Mouse (Mus musculus) myocyte (in vitro differentiated cells): ENCODE results near the gene 0610010K14Rik. TPM values are rescaled to one million over a fixed set of nuclear protein-coding genes. Genes with fewer than 3 reads are reported as not detected.

Source experiments
- H3K27me3 ChIP-seq: one replicate; pipeline ENCODE4 v1.6.1; 2011; ENCODE audit not compliant: control insufficient read depth, insufficient read depth, insufficient read length
- H3K36me3 ChIP-seq: one replicate; pipeline ENCODE4 v1.6.1; 2011; ENCODE audit not compliant: control insufficient read depth, insufficient read depth
- H3K4me2 ChIP-seq: one replicate; pipeline ENCODE4 v1.6.1; 2011; ENCODE audit warnings: low read depth, control low read depth
- H3K4me3 ChIP-seq: one replicate; pipeline ENCODE4 v1.5.1; 2011; ENCODE audit warnings: mild to moderate bottlenecking, control low read depth, moderate library complexity
- H3K79me2 ChIP-seq: one replicate; pipeline ENCODE4 v1.6.1; 2011; ENCODE audit not compliant: control insufficient read depth, insufficient read depth
- H3ac ChIP-seq: one replicate; pipeline ENCODE4 v1.6.1; 2011; ENCODE audit not compliant: control insufficient read depth, insufficient read length
- CEBPB ChIP-seq: IDR thresholded peaks from 2 replicates; pipeline ENCODE4 v1.6.1; 2011; ENCODE audit warnings: mild to moderate bottlenecking, moderate library complexity; ENCODE audit not compliant: poor library complexity, insufficient read depth, severe bottlenecking
- E2F4 ChIP-seq: IDR thresholded peaks from one replicate; pipeline ENCODE4 v1.6.1; 2011; ENCODE audit warnings: mild to moderate bottlenecking, control low read depth, moderate library complexity; ENCODE audit not compliant: insufficient read depth
- MAX ChIP-seq: IDR thresholded peaks from one replicate; pipeline ENCODE4 v1.6.1; 2011; ENCODE audit warnings: low read depth, mild to moderate bottlenecking, control low read depth
- MYOD1 ChIP-seq, 3 experiments: IDR thresholded peaks; one replicate each; pipeline ENCODE4 v1.6.1; 2011; ENCODE audit warnings: control low read depth in 2 of 3, low read depth in 2 of 3, mild to moderate bottlenecking in 2 of 3, moderate library complexity in 1 of 3; ENCODE audit not compliant: insufficient read length in 2 of 3, control insufficient read depth in 1 of 3
- MYOG ChIP-seq, 3 experiments: IDR thresholded peaks; one replicate each; pipeline ENCODE4 v1.6.1; 2011; ENCODE audit warnings: control low read depth in 2 of 3, low read depth in 2 of 3, mild to moderate bottlenecking in 2 of 3; ENCODE audit not compliant: insufficient read length in 2 of 3, control insufficient read depth in 1 of 3, insufficient read depth in 1 of 3
- POLR2A ChIP-seq: IDR thresholded peaks from one replicate; pipeline ENCODE4 v1.6.1; 2011; ENCODE audit warnings: low read depth, mild to moderate bottlenecking, control low read depth, moderate library complexity; ENCODE audit not compliant: insufficient read length
- POLR2AphosphoS2 ChIP-seq: IDR thresholded peaks from one replicate; pipeline ENCODE4 v1.6.1; 2011; ENCODE audit warnings: low read depth, control low read depth; ENCODE audit not compliant: insufficient read length
- REST ChIP-seq: IDR thresholded peaks from one replicate; pipeline ENCODE4 v1.6.1; 2011; ENCODE audit warnings: mild to moderate bottlenecking, control low read depth, moderate library complexity; ENCODE audit not compliant: insufficient read depth, insufficient read length
- SRF ChIP-seq: IDR thresholded peaks from one replicate; pipeline ENCODE4 v1.6.1; 2011; ENCODE audit warnings: low read depth; ENCODE audit not compliant: control insufficient read depth, insufficient read length
- TCF12 ChIP-seq: IDR thresholded peaks from one replicate; pipeline ENCODE4 v1.6.1; 2011; ENCODE audit warnings: mild to moderate bottlenecking, control low read depth; ENCODE audit not compliant: poor library complexity, insufficient read depth, severe bottlenecking
- TCF3 ChIP-seq: IDR thresholded peaks from one replicate; pipeline ENCODE4 v1.6.1; 2011; ENCODE audit warnings: low read depth, control low read depth; ENCODE audit not compliant: insufficient read length
- USF1 ChIP-seq: IDR thresholded peaks from one replicate; pipeline ENCODE4 v1.6.1; 2011; ENCODE audit warnings: low read depth, mild to moderate bottlenecking, control low read depth, moderate library complexity
- polyA plus RNA-seq: library from polyadenylated mRNA; unstranded; fragments of >200 nt; fragmentation: generic; extraction: Trizol; gene quantifications from one replicate; pipeline ENCODE4 v1.2.1, GENCODE M21; 2012; ENCODE audit warnings: missing spikeins

Gene 0610010K14Rik
- polyA plus RNA-seq, 1 experiment = 75.5 TPM

DNA sequence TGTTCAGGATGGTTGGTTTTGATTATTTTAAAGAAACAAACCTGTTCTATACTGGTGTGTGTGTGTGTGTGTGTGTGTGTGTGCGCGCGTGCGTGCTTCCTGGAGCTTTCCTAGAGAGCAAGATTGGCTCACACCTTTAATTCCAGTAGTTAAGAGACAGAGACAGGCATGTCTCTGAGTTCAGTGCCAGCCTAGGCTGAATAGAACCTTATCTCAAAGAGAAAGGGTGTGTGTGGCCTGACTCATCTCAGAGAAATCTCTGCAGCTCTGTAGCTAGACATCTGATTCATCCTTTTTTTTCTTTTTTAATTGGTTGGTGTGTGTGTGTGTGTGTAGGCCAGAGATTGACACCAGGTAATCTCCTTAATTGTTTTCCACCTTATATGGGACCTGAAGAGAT, 21.3 kb upstream of the 0610010K14Rik start:
- peak overlapping the region; percentile 14 for H3K4me2 ChIP-seq
- TF ChIP-seq USF1 (no peak), REST (no peak), MYOD1 (IDR thresholded peaks at IDR 0.05; ENCODE audit: control insufficient read depth in 1 of 3, insufficient read length in 2 of 3, low read depth in 2 of 3) (no peak), MYOG (IDR thresholded peaks at IDR 0.05; ENCODE audit: control insufficient read depth in 1 of 3, insufficient read depth in 1 of 3, insufficient read length in 2 of 3, low read depth in 2 of 3) (no peak), CEBPB (no peak), MAX (no peak), SRF (no peak), TCF3 (no peak), POLR2AphosphoS2 (no peak), E2F4 (no peak), TCF12 (no peak), POLR2A (no peak)
- no peak overlapping the region for H3K4me3 ChIP-seq
- no peak overlapping the region for H3ac ChIP-seq
- H3K27me3 ChIP-seq = peaks cover 11% of the 10 kb centered on the region
- no peaks in the 10 kb centered on the region for H3K36me3 ChIP-seq
- no peaks in the 10 kb centered on the region for H3K79me2 ChIP-seq

DNA sequence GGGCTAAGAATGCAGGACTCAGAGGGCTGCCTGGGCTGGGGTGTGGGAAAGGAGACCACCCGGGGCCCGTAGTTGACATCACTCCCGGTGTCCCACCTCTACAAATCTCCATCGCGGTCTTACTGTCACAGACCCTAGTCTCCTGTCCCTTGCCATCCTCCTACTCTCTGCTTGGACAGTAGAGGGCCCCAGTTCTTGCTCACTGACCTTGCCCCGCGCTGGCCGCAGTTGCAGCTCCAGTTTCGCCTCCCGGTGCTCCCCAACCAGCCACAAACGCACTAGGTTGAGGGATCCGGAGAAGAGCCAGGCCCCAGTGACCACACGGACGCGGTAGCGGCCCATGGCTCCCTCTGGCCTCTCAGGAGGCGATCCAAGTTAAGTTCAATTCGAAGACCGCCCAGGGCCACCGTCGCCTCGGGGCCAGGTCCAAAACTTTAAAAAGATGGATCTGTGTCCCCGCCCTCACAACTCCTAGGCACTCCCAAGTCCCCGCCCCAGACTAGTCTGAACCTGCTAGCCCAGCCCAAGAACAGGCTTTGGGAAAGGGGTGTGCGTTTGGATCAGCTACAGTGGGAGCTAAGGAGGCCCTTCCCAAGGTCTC, 17.3 kb upstream of the 0610010K14Rik start, which contains the start of gene Alox12:
Gene Alox12 (minus strand): TSS at position 423 of the 601 bp plus-strand sequence.
- Histone ChIP-seq H3K27me3 (peaks cover 26% of the 10 kb centered on the region), H3K36me3 (no peaks in the 10 kb centered on the region), H3K4me3 (no peak within 1 kb of the TSS), H3K79me2 (no peaks in the 10 kb centered on the region), H3K4me2 (peak within 1 kb of the TSS; percentile 70), H3ac (no peak within 1 kb of the TSS)
- TF ChIP-seq MAX (no peak), E2F4 (no peak), TCF12 (no peak), POLR2AphosphoS2 (no peak), TCF3 (no peak), MYOD1 (IDR thresholded peaks at IDR 0.05; ENCODE audit: control insufficient read depth in 1 of 3, insufficient read length in 2 of 3, low read depth in 2 of 3) (no peak)

DNA sequence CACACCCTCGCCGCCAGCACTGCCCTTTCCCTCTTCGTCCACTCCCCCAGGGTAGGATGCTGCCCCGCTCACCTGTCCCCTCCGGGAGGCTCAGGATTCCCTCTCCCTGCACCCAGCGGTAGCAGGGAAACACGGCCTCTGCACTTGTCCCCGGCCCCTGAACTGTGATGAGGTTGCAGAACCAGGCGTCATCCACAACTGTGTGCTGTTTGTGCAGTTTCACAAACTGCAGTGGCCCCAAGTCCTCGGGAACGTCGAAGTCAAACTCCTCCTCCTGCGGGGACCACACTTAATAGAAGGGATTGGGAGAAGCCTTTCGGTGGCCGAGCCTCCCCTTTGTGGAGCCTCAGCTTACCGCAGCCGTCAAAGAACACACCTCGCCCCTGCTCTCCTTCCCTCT, 16.6 kb upstream of the 0610010K14Rik start:
- no peak overlapping the region for H3ac ChIP-seq
- TF ChIP-seq CEBPB (no peak), POLR2A (no peak), SRF (no peak), MYOD1 (IDR thresholded peaks at IDR 0.05; ENCODE audit: control insufficient read depth in 1 of 3, insufficient read length in 2 of 3, low read depth in 2 of 3) (no peak), REST (no peak), MYOG (IDR thresholded peaks at IDR 0.05; ENCODE audit: control insufficient read depth in 1 of 3, insufficient read depth in 1 of 3, insufficient read length in 2 of 3, low read depth in 2 of 3) (no peak), POLR2AphosphoS2 (no peak), TCF3 (no peak), MAX (no peak), USF1 (no peak), E2F4 (no peak), TCF12 (no peak)
- H3K36me3 ChIP-seq = no peaks in the 10 kb centered on the region
- no peaks in the 10 kb centered on the region for H3K79me2 ChIP-seq
- peaks cover 26% of the 10 kb centered on the region for H3K27me3 ChIP-seq
- H3K4me2 ChIP-seq = peak overlapping the region; percentile 70
- H3K4me3 ChIP-seq = no peak overlapping the region

DNA sequence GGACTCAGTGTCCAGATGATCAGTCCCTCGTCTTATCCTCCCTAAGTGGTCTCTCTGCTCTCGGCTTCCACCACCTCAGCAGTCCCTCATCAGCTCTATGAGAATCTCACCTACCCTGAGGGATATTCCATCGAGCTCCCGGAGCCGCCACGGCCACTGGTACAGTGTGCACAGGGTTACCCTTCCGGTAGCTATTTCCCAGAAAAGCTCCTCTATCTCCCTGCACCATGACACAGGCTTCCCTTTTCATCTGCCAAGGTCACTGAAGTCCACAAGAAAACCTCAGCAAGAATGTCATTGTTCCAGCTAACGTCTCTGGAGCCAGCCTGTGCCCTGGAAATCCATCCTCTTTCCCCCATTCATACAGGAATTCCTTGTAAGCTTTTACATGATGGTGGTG, 14.1 kb upstream of the 0610010K14Rik start:
- TF ChIP-seq REST (no peak), MYOG (IDR thresholded peaks at IDR 0.05; ENCODE audit: control insufficient read depth in 1 of 3, insufficient read depth in 1 of 3, insufficient read length in 2 of 3, low read depth in 2 of 3) (no peak), TCF3 (no peak), SRF (no peak), MYOD1 (IDR thresholded peaks at IDR 0.05; ENCODE audit: control insufficient read depth in 1 of 3, insufficient read length in 2 of 3, low read depth in 2 of 3) (no peak), CEBPB (no peak), MAX (no peak), TCF12 (no peak), POLR2AphosphoS2 (no peak), USF1 (no peak), E2F4 (no peak), POLR2A (no peak)
- Histone ChIP-seq H3K79me2 (no peaks in the 10 kb centered on the region), H3K27me3 (peaks cover 30% of the 10 kb centered on the region), H3K4me2 (no peak overlapping the region), H3K4me3 (no peak overlapping the region), H3ac (no peak overlapping the region), H3K36me3 (no peaks in the 10 kb centered on the region)
